Mouse (Mus musculus) c-Kit-positive CD71-negative TER-119-negative erythroid progenitor cells, embryonic 14.5 days (primary cell): ENCODE data around the gene Olfr1297.

Experiments used
- DNase-seq: peaks from one replicate; pipeline ENCODE4 v3.0.0-alpha.2; 2013; ENCODE audit warnings: low read depth

Olfr1297 gene

DNA sequence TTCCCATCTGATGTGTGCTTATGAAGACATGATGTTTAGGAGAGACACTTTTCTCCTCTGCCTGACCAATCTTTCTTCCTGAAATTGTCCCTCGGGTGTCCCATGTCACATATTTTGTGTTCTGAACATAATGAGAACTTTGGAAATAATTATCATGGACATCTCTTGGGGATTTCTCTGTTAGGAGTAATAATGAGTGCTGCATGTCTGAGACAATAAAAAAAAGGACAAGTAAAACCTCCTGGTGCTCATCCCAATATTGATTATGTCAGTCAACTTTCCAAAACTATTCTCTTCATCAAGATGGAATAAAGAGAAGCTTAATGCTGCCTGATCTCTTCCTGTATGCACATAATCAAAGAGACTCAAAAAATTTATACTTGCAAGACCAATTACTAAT is at the start of gene Olfr1297:
TSS of gene Olfr1297 (minus strand) at position 101 of the 400 bp plus-strand sequence.
- DNase-seq = no peak

DNA sequence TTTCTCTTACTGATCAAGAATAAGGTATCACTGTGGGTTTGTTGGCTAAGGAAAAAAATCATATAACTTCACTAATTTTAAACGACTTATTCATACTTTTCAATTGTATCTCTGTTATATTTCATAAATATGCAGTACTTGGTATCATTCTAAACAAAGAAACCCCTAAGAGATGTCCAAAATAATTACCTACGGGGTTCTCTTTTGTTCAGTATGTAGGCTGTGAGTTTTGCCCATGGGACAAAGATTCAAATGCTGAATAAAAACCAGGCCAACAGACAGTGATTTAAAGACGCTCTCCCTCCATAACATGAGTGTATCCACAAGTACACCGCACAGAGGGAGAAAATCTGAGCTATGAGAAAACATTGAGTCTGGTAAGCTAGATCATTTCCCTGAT is 34.8 kb upstream of the Olfr1297 start, which contains the start of gene Olfr1299:
TSS of gene Olfr1299 (plus strand) at position 301 of the 400 bp plus-strand sequence.
- no peak for DNase-seq

DNA sequence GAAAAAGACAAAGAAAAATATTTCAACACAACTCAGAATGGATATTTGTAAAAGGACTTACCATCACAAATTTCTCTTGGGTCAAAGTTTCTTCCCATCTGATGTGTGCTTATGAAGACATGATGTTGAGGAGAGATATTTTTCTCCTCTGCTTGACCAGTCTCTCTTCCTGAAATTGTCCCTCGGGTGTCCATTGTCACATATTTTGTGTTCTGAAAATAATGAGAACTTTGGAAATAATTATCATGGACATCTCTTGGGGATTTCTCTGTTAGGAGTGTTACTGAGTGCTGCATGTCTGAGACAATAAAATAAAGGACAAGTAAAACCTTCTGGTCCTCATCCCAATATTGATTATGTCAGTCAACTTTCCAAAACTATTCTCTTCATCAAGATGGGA is 22.8 kb upstream of the Olfr1297 start, which contains the start of gene Olfr1298:
TSS of gene Olfr1298 (minus strand) at position 101 of the 400 bp plus-strand sequence.
- no peak for DNase-seq

DNA sequence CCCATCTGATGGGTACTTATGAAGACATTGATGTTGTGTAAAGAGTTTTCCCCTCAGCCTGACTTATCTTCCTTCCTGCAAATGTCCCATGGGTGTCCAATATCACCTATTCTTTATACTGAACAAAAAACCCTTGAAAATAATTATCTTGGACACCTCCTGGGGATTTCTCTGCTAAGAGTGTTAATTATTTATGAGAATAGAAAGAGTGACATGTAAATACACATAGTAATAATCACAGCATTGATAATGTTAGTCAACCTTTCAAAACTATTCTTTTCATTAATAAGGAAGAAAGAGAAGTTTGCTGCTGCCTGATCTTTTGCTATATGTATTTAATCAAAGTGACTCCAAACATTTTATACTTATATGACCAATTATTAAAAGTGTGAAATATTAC is 56.7 kb downstream of the Olfr1297 start, which contains the start of gene Olfr1295:
TSS of gene Olfr1295 (minus strand) at position 101 of the 400 bp plus-strand sequence.
- no peak for DNase-seq
